Mouse (Mus musculus): Measurements from ENCODE around the gene Lyg2.

DNA sequence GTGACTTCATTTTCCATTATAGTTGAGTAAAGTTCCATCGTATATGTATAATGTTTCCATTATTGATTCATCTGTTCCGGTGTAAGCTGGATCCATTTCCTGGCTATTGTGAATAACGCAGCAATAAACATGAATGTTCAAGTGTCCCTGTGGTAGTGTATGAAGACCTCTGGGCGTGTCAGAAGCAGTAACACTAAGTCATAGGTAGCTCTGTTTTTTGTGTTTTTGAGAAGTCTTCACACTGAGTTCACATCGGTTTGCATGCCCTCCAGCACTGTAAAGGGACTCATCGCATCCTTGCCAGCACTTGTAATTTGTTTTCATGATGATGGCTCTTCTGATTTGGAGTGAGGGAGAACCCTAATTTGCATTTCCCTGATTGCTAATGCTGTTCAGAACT is 50.0 kb downstream of the Lyg2 start, which contains the start of gene Tsga10:
- TF ChIP-seq CTCF (IDR thresholded peaks at IDR 0.05; ENCODE audit: low read depth, low read length) (no peak), POLR2A (IDR thresholded peaks at IDR 0.05; ENCODE audit: extremely low read depth, insufficient read depth, low read length) (no peak)

Measured in liver, adult 2 months (tissue).